Mouse (Mus musculus) heart, embryonic 16.5 days (tissue): ENCODE results near the gene St7. TPM values are rescaled to one million over a fixed set of nuclear protein-coding genes. Genes with fewer than 3 reads are reported as not detected.
A peak's percentile ranks its signal among the peaks of the same experiment; 100 is the strongest.

Source experiments
- ATAC-seq: fragments of 200-750 bp; cut with Nextera tagmentation; replicated peaks from 2 replicates; pipeline ENCODE4 v1.8.0; 2017; ENCODE audit warnings: moderate number of reproducible peaks; ENCODE audit not compliant: insufficient read depth, low FRiP score; ENCODE audit errors: extremely low read depth
- H3K27ac ChIP-seq: fragments of 300-500 bp; sonication (generic); 2 replicates; pipeline ENCODE4 v1.5.1; 2014; ENCODE audit warnings: mild to moderate bottlenecking, low read length, control low read depth, moderate library complexity
- H3K27me3 ChIP-seq: fragments of 300-500 bp; sonication (generic); 2 replicates; pipeline ENCODE4 v1.6.1; 2014; ENCODE audit warnings: low read length, mixed read lengths; ENCODE audit not compliant: control insufficient read depth, insufficient read depth
- H3K36me3 ChIP-seq: fragments of 300-500 bp; sonication (generic); 2 replicates; pipeline ENCODE4 v1.6.1; 2014; ENCODE audit not compliant: control insufficient read depth, insufficient read depth
- H3K4me1 ChIP-seq: fragments of 300-500 bp; sonication (generic); 2 replicates; pipeline ENCODE4 v1.6.1; 2014; ENCODE audit warnings: low read length, mixed read lengths; ENCODE audit not compliant: control insufficient read depth, insufficient read depth
- H3K4me2 ChIP-seq: fragments of 300-500 bp; sonication (generic); 2 replicates; pipeline ENCODE4 v1.6.1; 2014; ENCODE audit warnings: low read depth, mild to moderate bottlenecking, control low read depth, low read length
- H3K4me3 ChIP-seq: fragments of 300-500 bp; sonication (generic); 2 replicates; pipeline ENCODE4 v1.5.1; 2014; ENCODE audit warnings: mild to moderate bottlenecking, control low read depth, low read length
- H3K9ac ChIP-seq: fragments of 300-500 bp; sonication (generic); 2 replicates; pipeline ENCODE4 v1.6.1; 2014; ENCODE audit warnings: low read length, control low read depth
- H3K9me3 ChIP-seq: fragments of 300-500 bp; sonication (generic); replicated peaks from 2 replicates; pipeline ENCODE4 v1.6.1; 2016; ENCODE audit warnings: low read length; ENCODE audit not compliant: control insufficient read depth
- WGBS: fragments of 180-500 bp; shearing (Covaris S2); extraction: QIAGEN DNeasy Blood & Tissue Kit; methylation state at CpG from one replicate; pipeline ENCODE4 v1.1.7; 2014; 5-methylcytosine and 5-hydroxymethylcytosine counted together
- polyA plus RNA-seq: library from polyadenylated mRNA; unstranded; fragments of >200 nt; fragmentation: Nextera tagmentation; extraction: Ambion mirVana; gene quantifications from 2 replicates; pipeline ENCODE4 v1.2.1, GENCODE M21; 2015

Gene St7
- polyA plus RNA-seq, 1 experiment from 2014 or later, result 26.1 TPM

DNA sequence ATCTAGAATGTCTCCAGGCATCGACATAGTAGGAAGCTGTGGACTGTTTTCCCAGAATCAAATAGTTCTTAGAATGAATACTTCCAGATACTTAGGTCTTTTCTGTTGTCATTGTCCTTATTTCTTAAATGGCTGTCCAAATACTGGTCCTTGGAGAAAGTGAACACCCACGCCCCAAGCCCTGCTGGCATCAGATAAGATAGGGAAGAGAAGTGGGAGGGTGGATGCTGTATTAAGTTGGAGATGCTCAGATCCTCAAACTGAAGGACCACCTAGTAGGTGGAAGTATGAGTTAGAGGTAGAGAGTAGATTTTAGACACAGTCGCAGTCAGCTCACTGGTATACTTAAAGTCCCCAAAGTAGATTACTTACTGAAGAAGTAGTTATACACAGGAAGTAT, 34.5 kb downstream of the St7 start:
- H3K27me3 ChIP-seq, result no peaks in the 10 kb centered on the region
- no peaks in the 10 kb centered on the region for H3K9me3 ChIP-seq
- H3K27ac ChIP-seq, result no peak overlapping the region
- no peak overlapping the region for H3K9ac ChIP-seq
- 82% methylated on average over 3 of the region's 3 CpGs for WGBS
- H3K4me3 ChIP-seq, result no peak overlapping the region
- peaks cover 3% of the 10 kb centered on the region for H3K4me1 ChIP-seq
- H3K36me3 ChIP-seq, result no peaks in the 10 kb centered on the region
- H3K4me2 ChIP-seq, result no peak overlapping the region
- no peak for ATAC-seq

DNA sequence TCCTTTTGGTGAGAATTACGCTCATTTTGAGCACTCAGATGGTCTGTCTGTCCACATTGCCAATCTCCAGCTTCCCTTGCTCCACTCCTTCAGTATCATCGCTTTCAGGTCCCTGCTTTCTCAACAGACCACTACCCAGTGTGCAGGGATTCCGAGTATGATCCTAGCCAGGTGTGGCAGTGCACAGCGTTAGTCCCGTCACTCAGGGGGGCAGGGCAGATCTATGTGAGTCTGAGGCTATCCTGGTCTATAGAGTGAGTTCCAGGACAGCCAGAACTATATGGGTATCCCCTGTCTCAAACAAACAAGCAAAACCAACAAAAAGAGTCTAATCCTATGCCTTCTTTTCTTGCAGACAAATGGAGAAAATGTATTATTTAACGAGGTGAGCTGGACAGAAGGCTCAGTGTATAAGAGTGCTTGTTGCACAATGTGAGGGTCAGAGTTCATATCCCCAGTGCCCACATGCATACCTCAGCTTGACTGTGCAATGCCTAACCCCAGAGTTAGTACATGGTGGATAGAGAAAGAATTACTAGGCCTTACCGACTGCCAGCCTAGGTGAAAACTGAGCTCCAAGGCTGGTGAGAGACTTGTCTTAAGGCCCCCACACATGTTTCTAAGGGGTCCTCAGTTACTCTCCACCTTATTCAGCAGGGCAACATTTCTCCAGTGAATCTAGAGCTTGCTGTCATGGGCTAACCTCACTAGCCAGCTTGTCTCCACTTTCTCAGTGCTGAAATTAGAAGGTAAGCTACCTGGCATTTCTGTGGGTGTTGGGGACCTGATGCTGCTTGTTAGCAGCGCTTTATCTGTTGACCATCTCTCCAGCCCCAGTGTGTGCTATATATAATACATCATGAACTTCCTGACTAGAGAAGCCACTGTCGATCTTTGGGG, 35.4 kb downstream of the St7 start:
- Histone ChIP-seq H3K27me3 (no peaks in the 10 kb centered on the region), H3K36me3 (no peaks in the 10 kb centered on the region), H3K9ac (no peak overlapping the region), H3K27ac (no peak overlapping the region), H3K9me3 (no peaks in the 10 kb centered on the region), H3K4me3 (no peak overlapping the region), H3K4me2 (no peak overlapping the region), H3K4me1 (peaks cover 3% of the 10 kb centered on the region)
- 73% methylated on average over 9 of the region's 9 CpGs for WGBS
- no peak for ATAC-seq

DNA sequence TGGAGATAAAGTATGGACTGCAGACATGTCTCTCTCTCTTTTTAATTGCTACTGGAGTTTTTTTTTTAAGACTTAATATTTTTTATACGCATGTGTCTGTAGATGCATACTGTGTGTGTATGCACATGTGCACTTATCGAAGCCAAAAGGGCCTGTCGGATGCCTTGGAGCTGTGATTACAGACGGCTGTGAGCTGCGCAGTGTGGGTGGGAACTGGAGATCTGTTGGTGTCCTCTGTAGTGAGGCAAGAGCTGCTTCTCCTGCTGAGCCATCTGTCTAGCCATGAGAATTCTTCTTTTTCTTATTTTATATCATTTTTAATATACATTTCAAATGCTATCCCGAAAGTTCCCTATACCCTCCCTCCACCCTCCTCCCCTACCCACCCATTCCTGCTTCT, 37.4 kb downstream of the St7 start:
- Histone ChIP-seq H3K4me2 (no peak overlapping the region), H3K9ac (no peak overlapping the region), H3K27me3 (no peaks in the 10 kb centered on the region), H3K36me3 (no peaks in the 10 kb centered on the region), H3K4me3 (no peak overlapping the region), H3K27ac (no peak overlapping the region), H3K9me3 (no peaks in the 10 kb centered on the region), H3K4me1 (peaks cover 3% of the 10 kb centered on the region)
- ATAC-seq, result no peak
- 72% methylated on average over 6 of the region's 6 CpGs for WGBS

DNA sequence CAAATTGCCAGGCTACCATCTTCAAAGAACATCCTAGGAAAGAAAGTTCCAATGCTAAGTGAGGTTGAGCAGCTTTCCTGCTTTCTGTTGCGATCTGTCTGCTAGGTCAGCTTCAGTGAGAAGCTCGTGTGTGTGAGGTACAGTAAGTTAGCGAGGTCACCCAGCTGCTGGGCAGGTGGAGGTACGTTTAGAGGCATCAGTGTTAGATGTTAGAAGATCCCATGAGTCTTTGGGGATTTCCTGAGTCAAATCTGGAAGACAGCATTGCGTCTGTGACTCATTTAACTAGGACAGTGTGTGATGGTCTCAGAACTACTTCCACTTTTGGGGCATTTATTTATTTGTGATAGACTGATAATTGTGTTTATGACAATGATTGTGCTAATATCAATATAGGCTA, 39.0 kb downstream of the St7 start:
- H3K27me3 ChIP-seq, result no peaks in the 10 kb centered on the region
- H3K4me1 ChIP-seq, result peaks cover 3% of the 10 kb centered on the region
- H3K4me2 ChIP-seq, result no peak overlapping the region
- H3K36me3 ChIP-seq, result no peaks in the 10 kb centered on the region
- no peak overlapping the region for H3K4me3 ChIP-seq
- ATAC-seq, result no peak
- H3K27ac ChIP-seq, result no peak overlapping the region
- no peak overlapping the region for H3K9ac ChIP-seq
- WGBS, result 78% methylated on average over 5 of the region's 5 CpGs
- no peaks in the 10 kb centered on the region for H3K9me3 ChIP-seq

DNA sequence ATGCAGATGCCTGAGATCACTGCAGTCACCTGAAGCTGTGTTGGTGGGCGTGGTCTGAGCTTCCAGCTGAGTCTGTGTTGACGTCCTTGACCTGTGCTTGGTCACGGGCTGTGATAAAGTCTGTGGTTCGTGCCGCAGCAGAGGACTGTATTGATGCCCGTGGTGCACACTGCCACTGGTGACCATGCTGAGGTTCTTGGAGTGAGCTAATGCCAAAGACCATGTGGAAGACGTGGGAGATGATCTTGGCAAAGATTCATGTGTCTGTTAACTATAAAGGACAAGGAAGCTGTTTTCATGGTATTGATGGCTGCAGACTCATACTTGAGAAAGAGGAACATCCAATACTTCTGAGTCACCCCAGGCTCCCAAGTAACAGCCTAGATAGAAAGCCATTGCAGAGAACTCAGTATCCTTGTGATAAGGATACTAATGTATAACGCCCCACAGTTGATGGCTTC, 41.2 kb downstream of the St7 start:
- WGBS, result 69% methylated on average over 8 of the region's 8 CpGs
- no peaks in the 10 kb centered on the region for H3K9me3 ChIP-seq
- no peak overlapping the region for H3K27ac ChIP-seq
- H3K4me3 ChIP-seq, result no peak overlapping the region
- no peak for ATAC-seq
- H3K4me1 ChIP-seq, result peaks cover 12% of the 10 kb centered on the region
- no peaks in the 10 kb centered on the region for H3K27me3 ChIP-seq
- H3K9ac ChIP-seq, result no peak overlapping the region
- no peak overlapping the region for H3K4me2 ChIP-seq
- no peaks in the 10 kb centered on the region for H3K36me3 ChIP-seq

DNA sequence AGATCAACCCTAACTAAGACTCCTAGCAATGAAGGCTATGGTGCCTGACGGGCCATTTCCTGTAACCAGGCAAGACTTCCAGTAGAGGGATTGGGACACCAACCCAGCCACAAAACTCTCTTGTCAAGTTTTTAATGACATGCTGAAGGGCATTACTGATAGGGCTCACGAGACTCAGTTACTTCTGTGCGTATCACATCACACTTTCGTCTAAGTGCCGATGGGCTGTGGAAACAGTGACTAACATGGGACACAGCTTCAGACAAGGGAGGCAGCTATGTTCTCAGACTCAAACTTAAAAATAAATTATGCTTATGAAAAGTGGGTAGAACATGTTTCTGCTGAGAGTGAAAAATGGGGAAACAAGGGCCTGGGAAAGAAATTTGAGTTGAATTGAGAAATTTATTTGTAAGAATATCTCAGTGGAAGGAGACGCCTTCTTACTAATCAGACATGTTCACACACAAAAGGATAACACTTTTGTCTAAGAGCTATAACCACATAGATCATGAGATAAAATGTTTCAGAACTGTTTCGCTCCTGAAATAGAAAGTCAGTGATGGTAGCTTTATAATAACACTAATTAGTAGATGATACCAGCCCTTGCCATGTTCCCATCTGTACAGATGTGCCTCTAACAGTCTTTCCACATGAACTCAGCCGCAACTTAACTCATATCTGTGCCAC, 44.7 kb downstream of the St7 start:
- Histone ChIP-seq H3K9me3 (no peaks in the 10 kb centered on the region), H3K4me1 (peaks cover 22% of the 10 kb centered on the region), H3K27ac (no peak overlapping the region), H3K4me3 (no peak overlapping the region), H3K27me3 (no peaks in the 10 kb centered on the region), H3K4me2 (peak overlapping the region; percentile 38; the same call in 1 of the 2 replicates), H3K36me3 (no peaks in the 10 kb centered on the region), H3K9ac (no peak overlapping the region)
- WGBS, result 50% methylated on average over 8 of the region's 8 CpGs
- peak; percentile 62 for ATAC-seq

DNA sequence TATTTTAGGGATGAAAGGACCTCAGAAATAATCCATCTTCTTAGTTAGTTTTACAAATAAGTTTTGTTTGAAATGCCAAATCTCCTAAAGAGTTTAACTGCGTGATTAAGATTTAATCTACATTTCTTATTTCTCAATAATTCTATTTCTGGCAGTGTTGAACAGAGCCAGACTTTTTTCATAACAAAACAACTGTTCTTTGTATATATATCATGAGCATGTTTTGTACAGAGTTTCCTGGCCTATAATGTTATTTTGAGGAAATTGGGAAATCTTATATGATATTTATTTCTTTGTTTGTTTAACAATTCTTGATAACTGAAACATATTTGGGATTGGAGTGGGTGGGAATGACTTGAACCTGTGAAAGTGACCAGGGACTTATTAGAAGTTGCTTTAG, 47.4 kb downstream of the St7 start:
- no peak overlapping the region for H3K9ac ChIP-seq
- H3K27me3 ChIP-seq, result no peaks in the 10 kb centered on the region
- H3K4me3 ChIP-seq, result no peak overlapping the region
- no peak overlapping the region for H3K27ac ChIP-seq
- H3K4me2 ChIP-seq, result no peak overlapping the region
- H3K4me1 ChIP-seq, result peaks cover 29% of the 10 kb centered on the region
- no peaks in the 10 kb centered on the region for H3K9me3 ChIP-seq
- 75% methylated on average over 1 of the region's 1 CpGs for WGBS
- ATAC-seq, result no peak
- no peaks in the 10 kb centered on the region for H3K36me3 ChIP-seq

DNA sequence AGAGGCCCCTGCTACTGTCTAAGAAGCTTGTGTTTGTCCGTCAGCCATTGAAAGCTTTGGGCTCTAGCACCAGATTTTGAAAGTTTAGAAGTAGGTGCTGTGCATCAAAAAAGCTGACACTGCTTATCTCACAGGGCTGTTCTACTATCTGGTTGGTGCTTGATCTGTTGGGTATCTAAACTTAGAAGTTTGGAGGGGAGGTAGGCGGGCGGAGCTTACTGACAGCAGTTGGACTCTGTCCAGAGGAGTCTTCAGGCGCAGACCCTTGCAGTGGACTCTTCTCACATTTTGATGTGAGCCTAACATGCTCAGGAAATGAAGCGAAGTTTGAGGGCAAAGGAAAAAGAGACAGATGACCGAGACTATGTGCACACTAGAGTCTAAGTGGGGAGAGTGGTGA, 48.9 kb downstream of the St7 start:
- Histone ChIP-seq H3K36me3 (no peaks in the 10 kb centered on the region), H3K27ac (peak overlapping the region; percentile 50), H3K4me3 (no peak overlapping the region), H3K27me3 (no peaks in the 10 kb centered on the region), H3K9me3 (no peaks in the 10 kb centered on the region), H3K4me1 (peaks cover 29% of the 10 kb centered on the region), H3K4me2 (peak overlapping the region; percentile 32), H3K9ac (no peak overlapping the region; the same call in 1 of the 2 replicates)
- ATAC-seq, result no peak
- 26% methylated on average over 6 of the region's 6 CpGs for WGBS

DNA sequence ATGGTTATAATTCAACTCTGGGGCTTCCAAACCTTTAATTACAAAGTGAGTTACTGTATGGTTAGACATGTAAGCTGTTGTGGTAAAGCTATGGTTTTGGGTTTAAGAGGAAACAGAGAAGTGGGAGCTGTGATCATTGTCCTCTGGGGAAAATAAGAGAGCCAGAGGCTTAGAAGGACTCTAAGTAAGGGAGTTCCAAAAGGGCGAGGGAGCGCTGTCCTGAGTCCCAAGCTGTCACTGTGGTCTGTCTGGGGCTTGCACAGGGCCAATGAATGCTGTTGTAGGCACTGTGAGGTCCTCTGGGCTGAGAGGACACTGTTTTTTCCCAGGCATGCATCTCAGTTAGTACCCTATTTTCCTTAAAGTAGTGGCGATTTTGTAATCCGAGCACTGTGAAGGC, 49.5 kb downstream of the St7 start:
- no peak for ATAC-seq
- WGBS, result 75% methylated on average over 4 of the region's 4 CpGs
- no peak overlapping the region for H3K9ac ChIP-seq
- peaks cover 24% of the 10 kb centered on the region for H3K4me1 ChIP-seq
- no peaks in the 10 kb centered on the region for H3K27me3 ChIP-seq
- H3K27ac ChIP-seq, result peak overlapping the region; percentile 50
- H3K36me3 ChIP-seq, result no peaks in the 10 kb centered on the region
- H3K4me3 ChIP-seq, result no peak overlapping the region
- H3K9me3 ChIP-seq, result no peaks in the 10 kb centered on the region
- H3K4me2 ChIP-seq, result no peak overlapping the region; the same call in 1 of the 2 replicates
